Mouse (Mus musculus) layer of hippocampus, adult 2 months (tissue): ENCODE data around the gene Ifnar1. TPM values are rescaled to one million over a fixed set of nuclear protein-coding genes. Genes with fewer than 3 reads are reported as not detected.
A peak's percentile ranks its signal among the peaks of the same experiment; 100 is the strongest.

Experiments used
- DNase-seq, 2 experiments: peaks; one replicate each; pipeline ENCODE4 v3.0.0; 2022; ENCODE audit warnings: low spot score in 2 of 2
- H3K27ac ChIP-seq: fragments of 200-600 bp; 2 replicates; pipeline ENCODE4 v1.8.1; 2022
- H3K4me3 ChIP-seq: fragments of 200-600 bp; 2 replicates; pipeline ENCODE4 v1.8.1; 2022; ENCODE audit warnings: mild to moderate bottlenecking
- CTCF ChIP-seq: fragments of 200-600 bp; conservative IDR thresholded peaks from 2 replicates; pipeline ENCODE4 v1.8.1; 2022; ENCODE audit warnings: antibody characterized with exemption, mild to moderate bottlenecking, moderate library complexity
- total RNA-seq, 2 experiments: library from RNA; stranded (reverse); gene quantifications; 2 replicates each; pipeline ENCODE4 v1.2.3; 2021

Ifnar1 gene
- total RNA-seq, 2 experiments from 2014 or later: 42.2 to 45.9 TPM

DNA sequence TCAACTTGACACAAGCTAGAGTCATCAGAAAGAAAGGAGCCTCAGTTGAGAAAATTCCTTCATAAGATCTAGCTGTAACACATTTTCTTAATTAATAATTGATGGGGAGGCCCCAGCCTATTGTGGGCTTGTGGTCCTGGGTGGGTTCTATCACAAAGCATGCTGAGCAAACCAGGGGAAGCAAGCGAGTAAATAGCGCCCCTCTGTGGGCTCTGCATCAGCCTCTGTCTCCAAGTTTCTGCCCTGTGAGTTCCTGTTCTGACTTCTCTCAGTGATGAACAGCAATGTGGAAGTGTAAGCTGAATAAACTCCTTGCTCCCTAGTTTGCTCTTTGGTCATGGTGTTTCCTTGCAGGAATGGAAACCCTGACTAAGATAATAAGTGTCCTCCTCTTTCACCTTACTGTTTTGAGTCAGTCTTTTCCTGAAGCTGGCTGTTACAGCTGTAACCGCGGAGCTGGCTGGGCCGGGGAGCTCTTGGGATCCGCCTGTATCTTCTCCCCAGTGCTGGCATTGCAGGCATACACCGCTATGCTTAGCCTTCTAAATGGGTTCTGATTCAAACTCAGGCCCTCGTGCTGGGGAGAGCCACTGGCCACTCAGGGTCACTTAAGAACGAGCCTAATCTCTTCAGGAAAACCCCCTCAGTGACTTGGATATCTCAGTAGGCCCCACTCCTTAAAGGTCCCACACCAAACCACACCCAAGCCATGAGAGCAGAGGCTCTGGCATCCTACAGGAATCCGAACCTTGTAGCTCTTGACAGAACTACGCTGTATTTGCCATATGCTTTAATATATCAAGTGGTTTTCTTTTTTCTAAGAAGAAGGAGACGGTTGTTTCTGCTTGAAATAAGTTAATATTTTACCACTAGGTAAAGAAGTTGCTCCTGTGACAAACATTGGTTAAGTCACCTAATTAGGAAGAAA is 34.6 kb upstream of the Ifnar1 start:
- Histone ChIP-seq H3K4me3 (no peak overlapping the region), H3K27ac (no peak overlapping the region)
- no peak for DNase-seq
- TF ChIP-seq CTCF: peak; percentile 18; the same call in 1 of the 2 replicates

DNA sequence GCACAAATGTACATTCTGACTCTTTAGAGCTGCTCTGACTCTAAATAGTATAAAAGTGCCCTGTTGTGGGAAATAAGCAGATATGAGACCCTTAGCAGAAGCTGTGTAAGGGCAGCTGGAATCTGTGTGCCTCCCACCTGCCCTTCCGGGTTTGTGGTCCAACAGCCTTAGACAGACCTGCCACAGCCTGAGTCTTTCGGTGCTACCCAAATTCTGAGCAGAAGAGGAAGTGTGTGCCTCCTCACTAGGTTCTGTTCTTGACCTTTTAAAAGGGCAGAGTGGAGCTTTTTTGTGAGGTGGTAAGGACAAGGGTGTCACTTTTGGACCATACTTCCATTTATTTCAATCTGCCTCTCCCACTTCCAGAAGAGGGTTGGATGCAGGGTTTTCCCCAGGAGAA is 33.1 kb upstream of the Ifnar1 start:
- TF ChIP-seq CTCF: no peak
- Histone ChIP-seq H3K4me3 (no peak overlapping the region), H3K27ac (peak overlapping the region; percentile 48)
- no peak for DNase-seq

DNA sequence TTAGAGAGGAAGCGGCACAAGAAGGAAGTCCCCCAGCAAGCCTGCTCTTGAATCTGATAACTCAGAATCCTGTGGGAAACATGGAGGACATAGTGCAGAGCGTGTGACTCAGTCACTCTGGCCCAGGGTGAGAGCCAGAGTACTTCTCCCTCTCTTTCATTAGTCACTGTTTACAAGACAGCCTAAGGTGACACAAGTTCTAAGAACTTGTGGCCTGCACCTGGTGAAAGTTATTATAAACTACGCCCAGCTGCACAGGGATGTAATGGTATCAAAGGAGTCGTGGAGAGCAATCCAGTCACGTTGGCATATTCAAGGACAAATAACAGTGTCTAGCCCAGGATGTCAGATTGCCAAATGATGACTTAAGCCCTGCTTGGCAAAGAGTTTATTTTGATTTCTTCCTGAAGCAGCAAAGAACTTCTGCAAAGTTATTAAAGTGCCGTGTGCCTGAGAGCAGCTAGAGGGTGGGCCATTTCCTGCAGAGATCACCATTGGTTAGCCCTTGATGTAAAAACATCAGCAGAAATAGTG is 32.6 kb upstream of the Ifnar1 start:
- peak; percentile 35 for TF ChIP-seq CTCF
- no peak overlapping the region for H3K4me3 ChIP-seq
- DNase-seq: no peak
- H3K27ac ChIP-seq: peak overlapping the region; percentile 48

DNA sequence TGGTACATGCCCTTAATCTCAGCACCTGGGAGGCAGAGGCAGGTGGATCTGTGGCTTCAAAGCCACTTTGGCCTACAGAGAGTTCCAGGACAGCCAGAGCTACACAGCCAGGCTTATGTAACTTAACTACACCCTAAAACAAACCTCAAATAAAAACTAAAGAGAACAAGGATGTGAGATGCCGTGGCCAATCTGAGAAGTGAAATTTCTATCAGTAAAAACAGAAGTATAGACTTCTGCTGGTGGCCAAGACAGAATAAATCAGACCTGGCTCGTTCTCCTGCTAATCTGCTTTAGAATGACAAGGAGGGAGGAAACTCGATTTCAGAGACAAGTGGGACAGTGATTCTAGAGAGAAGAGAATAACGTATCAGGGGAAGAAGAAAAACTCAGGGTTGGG is 29.2 kb upstream of the Ifnar1 start:
- no peak for TF ChIP-seq CTCF
- DNase-seq: no peak
- Histone ChIP-seq H3K27ac (no peak overlapping the region), H3K4me3 (no peak overlapping the region)

DNA sequence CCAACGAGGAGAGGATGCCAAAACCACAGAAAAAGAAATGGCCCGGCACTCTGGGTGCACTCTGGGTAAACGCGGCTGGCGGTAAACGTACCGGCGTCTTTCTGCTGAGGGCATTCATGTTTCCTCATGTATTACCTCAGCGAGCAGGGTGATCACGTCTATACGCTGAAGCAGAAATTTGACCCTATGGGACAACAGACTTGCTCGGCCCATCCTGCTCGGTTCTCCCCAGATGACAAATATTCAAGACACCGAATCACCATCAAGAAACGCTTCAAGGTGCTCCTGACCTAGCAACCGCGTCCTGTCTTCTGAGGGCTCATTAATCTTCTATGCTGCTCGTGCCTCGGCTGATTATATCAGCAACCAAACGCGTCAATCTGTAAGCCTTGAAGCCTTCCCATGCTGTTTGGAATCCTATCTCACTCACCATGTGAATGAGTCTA is 26.7 kb upstream of the Ifnar1 start:
- Histone ChIP-seq H3K27ac (no peak overlapping the region), H3K4me3 (no peak overlapping the region)
- no peak for DNase-seq
- TF ChIP-seq CTCF: no peak

DNA sequence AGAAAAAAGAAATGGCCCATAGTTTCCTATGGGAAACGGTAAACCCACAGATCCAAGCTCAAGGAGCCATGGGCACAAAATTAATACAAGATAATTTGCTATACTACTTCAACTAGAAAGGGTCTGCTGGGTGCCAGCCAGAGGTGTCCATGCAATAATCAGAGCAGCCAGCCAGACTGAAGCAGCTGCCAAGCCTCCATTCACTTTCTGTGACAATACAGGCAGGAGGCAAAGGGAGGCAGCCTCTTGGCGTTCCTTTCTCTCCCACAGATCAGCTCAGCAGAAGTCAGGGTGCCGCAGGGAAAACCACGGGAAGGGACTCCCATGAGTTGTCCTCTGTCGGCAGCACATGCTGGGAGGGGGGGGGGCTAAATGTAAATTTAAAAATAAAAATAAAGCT is 26.1 kb upstream of the Ifnar1 start:
- no peak for TF ChIP-seq CTCF
- no peak for DNase-seq
- Histone ChIP-seq H3K27ac (no peak overlapping the region), H3K4me3 (no peak overlapping the region)

DNA sequence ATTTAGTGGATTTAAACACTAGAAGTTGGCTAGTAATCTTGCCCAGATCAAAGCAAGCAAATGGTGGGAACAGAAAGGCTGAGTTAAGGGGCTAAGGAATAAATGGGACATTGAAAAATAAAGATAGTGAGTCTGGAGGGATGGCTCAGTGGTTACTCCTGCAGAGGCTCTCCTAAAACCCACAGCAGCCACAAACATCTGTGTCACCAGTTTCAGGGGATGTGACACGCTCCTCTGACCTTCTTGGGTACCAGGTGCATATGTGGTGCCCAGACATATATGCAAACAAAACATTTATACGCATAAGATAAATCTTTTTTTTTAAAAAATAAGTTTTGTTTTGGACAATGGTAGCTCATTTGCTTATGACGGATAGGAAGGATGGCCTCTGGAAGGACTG is 25.6 kb upstream of the Ifnar1 start:
- H3K4me3 ChIP-seq: no peak overlapping the region
- no peak overlapping the region for H3K27ac ChIP-seq
- no peak for TF ChIP-seq CTCF
- DNase-seq: no peak

DNA sequence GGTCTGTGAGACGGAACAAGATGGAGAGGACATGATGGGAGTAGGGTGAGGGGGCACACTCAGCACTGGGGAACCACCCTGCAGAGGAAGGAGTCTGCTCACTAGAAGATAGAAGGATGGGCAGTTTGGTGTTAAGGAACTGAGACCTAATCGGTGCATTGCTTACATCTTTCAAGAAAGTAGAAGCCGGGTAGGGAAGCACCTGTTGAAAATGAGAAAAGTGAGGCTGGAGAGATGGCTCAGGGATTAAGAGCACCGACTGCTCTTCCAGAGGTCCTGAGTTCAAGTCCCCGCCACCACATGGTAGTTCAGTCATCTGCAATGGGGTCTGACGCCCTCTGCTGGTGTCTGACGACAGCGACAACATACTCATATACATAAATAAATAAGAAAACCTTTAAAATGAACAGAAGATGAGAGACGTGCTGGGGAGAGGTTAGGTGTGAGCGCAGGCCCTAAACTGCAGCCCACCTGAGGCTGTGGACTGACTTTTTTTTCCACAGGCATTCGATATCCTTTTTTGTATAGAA is 25.1 kb upstream of the Ifnar1 start:
- DNase-seq: no peak
- peak; percentile 69 for TF ChIP-seq CTCF
- Histone ChIP-seq H3K4me3 (no peak overlapping the region), H3K27ac (no peak overlapping the region)

DNA sequence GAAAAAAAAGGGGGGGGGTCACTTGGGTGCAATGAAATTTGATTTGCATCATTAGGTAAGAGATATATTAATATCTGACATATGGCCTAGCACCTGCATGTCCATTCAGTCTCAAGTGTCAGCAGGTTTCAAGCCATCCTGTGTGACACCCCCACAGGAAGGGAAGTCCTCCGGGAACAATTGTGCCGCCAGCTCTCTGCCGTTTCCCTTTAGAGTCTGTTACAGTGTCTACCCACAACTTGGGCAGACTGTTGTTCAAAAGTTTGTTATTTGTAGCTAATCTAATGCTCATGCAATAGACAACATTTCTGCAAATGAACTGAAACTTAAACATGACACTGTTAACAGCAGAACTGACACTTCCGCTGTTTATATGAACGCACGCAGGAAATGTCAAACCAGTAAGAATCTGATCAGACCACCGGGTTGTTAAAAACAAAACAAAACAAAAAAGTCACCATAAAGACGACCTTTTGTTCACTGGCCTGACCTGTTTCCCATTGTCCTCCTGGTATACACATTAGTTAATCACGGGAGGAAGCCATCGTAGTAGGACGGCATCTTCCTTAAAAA is 23.9 kb upstream of the Ifnar1 start:
- H3K4me3 ChIP-seq: no peak overlapping the region
- DNase-seq: no peak
- no peak for TF ChIP-seq CTCF
- H3K27ac ChIP-seq: peak overlapping the region; percentile 48; the same call in 1 of the 2 replicates

DNA sequence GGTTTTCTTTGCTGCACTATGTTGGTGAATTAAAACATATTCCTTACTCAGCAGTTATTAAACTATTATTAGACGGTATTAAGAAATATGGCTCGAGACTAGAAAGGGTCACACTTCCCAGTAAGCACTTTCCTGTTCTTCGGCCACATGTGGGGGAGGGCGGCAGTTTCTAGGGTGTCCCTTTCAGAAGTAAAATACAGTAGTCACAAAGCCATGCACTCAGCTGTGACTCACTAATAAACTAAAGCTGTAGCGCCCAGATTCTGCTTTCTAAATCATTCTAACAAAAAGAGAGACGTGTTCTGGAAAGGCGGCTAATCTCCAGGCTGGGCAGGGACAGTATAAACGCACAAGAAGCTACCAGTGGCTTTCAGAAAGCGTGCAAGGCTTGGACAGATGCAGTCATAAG is 23.3 kb upstream of the Ifnar1 start:
- H3K27ac ChIP-seq: peak overlapping the region; percentile 48; the same call in 1 of the 2 replicates
- no peak for TF ChIP-seq CTCF
- no peak for DNase-seq

DNA sequence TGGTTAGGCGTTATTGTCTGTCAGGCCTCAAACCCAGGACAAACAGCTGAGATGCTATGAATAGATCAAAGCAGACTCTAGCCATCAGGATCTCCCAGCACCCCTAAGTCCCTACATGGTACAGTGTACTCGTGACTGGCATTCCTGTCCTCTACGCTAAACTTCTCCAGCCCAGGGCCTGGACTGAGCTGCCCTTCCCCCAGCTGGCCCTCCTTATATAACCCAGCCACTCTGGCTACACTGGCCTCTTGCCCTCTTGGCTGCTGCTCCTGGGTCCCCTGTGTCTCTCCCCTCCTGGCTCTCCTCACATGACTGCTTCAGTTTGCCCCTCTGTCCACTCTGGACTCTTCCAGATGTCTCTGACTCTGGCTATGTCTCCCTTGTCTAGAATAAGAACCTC is 22.4 kb upstream of the Ifnar1 start:
- H3K27ac ChIP-seq: 0 out of 2 replicates have a peak overlapping the region, but pooled peaks have one; percentile 7
- no peak overlapping the region for H3K4me3 ChIP-seq
- TF ChIP-seq CTCF: no peak
- no peak for DNase-seq

More for the DNA sequence above, 23.3 kb upstream of the Ifnar1 start:
- no peak overlapping the region for H3K4me3 ChIP-seq

DNA sequence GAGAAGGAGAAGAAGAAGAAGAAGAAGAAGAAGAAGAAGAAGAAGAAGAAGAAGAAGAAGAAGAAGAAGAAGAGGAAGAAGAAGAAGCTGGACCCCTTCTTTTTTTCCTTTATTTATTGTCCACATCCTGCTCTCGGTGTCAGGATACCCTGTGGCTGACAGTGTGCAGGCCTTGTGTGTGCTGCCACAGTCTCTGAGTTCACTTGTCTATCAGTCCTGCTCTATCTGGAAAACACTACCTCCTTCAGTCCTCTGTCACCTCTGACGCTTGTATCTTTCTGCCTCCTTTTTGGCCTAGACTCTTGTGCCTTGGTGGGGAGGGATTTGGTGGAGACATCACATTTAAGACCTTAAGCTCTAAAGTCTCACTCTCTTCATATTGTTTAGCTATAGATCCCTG is 21.6 kb upstream of the Ifnar1 start:
- no peak for TF ChIP-seq CTCF
- no peak overlapping the region for H3K4me3 ChIP-seq
- no peak for DNase-seq
- H3K27ac ChIP-seq: no peak overlapping the region

DNA sequence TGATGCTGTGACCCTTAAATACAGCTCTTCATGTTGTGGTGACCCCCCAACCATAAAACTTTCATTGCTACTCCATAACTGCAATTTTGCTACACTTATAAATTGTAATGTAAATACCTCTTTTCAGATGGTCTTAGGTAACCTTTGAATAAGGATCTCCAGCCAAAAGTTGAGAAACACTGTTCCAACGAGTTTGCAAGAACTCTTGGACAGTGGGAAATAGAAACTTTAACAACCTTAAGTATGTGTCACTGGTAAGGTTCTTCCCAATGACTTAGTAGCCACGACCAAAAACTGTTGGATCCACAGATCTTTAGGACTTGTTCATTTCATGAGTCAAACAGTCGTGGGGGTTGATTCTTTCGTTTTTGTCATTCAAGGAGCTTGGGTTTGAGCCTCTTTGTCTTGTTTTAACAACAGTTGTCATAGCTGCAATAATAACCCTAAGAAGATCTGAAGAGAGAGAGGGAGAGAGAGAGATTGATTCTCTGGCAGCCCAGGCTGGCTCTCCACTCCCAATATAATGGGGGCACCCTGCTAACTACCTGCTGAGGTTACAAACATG is 21.1 kb upstream of the Ifnar1 start:
- H3K27ac ChIP-seq: peak overlapping the region; percentile 85

More for the DNA sequence above, 21.1 kb upstream of the Ifnar1 start:
- H3K4me3 ChIP-seq: peak overlapping the region; percentile 73
- DNase-seq: no peak
- no peak for TF ChIP-seq CTCF
